Mouse (Mus musculus): ENCODE data around the gene Atxn2l.

GRCm38 (mm10) chr7:126482392-126482871 is 20.8 kb downstream of the Atxn2l start:
- TF ChIP-seq CTCF (IDR thresholded peaks at IDR 0.05; ENCODE audit: low read depth, low read length), result no peak
- no peak for TF ChIP-seq TAL1 (conservative IDR thresholded peaks at IDR 0.05; ENCODE audit: low read depth, low read length)
- no peak for TF ChIP-seq GATA1 (IDR thresholded peaks at IDR 0.05; ENCODE audit: borderline replicate concordance, low read length)
- TF ChIP-seq POLR2AphosphoS5 (IDR thresholded peaks at IDR 0.05; ENCODE audit: insufficient replicate concordance, low read depth, low read length), result no peak
- TF ChIP-seq GATA2 (IDR thresholded peaks at IDR 0.05; ENCODE audit: borderline replicate concordance, low read depth, low read length), result no peak
